Mouse (Mus musculus): ENCODE results near the gene Ifi213.
"Not testable (repeated sequence)": the region's sequence is repeated elsewhere in the genome, so short reads cannot be mapped to it uniquely, and the experiment has no call there.

Ifi213 gene

DNA sequence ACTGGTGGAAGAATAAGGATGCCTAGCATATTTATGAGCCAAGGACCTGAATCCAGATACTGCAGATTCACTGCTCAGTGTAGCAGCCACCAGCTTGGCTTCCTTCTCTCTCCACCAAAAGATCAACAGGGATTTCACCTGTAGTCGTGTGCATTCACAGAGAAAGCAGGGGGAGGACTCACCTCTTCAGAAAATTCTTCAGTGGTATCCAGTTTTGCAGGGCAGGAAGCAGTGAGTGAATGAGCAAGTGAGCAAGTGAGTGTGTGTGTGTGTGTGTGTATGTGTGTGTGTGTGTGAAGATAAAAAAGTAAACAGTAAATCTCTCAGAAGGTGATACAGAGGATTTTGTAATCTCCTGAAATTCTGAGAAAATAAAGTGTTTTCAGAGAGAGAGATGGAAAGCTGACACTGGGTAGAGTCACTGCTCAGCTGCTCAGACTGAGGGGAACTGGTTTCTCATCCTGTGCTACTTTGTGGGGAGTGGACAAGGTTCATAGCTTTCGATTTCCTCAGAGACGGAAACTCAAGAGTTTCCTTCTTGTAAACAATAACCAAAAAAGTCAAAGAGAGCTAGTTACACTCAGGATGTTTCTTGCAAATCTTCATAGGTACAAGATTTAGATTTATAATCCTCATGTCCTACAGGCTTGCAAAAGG, at the start of gene Ifi213:
Gene Ifi213 (minus strand): TSS at position 437 of the 657 bp plus-strand sequence.
- DNase-seq (ENCODE audit: low spot score), result not testable (repeated sequence)

DNA sequence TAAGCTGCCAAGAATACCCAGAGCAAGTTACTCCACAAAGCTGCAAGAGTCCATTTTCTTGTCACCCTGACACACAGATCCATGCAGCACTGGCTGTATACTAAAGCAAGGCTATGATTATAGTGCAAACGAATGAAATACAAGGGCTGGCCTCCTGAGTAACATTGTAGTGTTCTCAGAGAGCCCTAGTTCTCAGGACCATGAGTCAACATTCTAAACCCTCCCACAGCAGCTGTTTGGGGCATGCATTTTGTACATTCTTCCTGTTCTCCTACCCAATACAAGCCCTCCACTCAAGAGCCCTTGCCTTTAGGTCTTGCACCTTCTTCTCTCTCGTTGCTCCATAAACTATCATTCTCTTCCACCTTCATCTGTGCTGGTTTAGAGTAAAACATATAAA, 46.3 kb upstream of the Ifi213 start:
- DNase-seq (ENCODE audit: low spot score), result no peak

DNA sequence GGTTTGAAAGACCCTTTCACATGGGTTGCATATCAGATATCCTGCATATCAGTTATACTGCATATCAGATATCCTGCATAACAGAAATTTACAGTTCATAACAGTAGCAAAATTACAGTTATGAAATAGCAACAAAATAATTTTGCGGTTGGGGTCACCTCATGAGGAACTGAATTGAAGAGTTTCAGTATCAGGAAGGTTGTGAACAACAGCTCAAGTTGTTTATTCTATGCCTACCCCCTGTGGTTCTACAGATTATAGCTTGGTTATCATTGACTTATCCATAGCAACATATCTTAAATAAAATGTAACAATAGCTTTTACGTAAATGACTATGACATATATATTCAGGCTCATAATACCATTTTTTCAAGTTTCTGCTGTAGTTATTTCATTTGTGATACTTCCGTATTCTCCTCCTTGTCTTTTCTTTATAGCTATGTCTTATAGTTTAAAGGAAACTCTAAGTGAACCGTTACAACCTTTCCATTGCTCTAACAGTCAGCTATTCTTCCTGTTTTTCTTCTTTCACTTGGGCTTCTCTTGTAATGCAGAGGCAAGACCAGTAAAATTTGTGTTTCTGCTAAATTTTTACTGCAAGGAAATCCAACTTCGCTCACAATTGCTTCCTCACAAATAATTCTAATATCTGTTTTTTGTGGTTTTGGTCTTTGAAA, 35.0 kb upstream of the Ifi213 start:
- DNase-seq (ENCODE audit: low spot score), result no peak

DNA sequence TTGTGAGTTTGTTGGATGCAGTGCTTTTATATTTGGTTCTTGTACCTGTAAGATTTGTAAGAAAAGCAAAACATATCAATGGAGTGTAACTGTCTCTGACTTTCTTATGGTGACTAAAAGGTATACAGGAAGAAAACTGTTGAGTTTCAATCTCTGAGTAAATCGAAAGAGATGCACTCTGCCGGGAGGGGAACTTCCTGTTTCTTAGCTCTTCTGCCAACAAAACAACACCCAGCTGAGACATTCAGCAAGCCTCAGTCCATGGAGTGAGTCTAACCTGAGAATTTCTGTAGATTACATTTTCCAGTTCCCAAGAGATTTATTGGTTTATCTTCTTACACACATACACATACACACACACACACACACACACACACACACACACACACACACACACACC, 31.5 kb upstream of the Ifi213 start, which contains the start of gene Ifi209:
Gene Ifi209 (plus strand): TSS at position 296 of the 400 bp plus-strand sequence.
- DNase-seq (ENCODE audit: low spot score), result not testable (repeated sequence)

DNA sequence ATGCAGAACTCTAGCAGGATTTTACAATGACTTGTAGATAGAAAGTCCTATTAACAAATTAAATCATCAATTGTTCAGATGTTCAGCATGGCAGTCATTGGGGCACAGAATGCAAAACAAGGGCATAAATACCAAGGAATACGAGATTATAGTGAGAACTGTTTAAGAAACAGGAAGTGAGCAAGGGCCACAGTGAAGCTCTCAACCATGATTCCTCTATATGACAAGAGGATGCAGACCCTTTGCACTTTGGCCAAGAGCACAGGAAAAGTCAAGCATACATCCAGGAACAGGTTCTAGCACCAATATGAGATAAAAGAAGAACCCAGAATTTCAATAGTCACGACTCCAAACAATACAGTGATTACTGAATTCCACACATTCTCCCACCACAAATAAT, 27.6 kb upstream of the Ifi213 start:
- no peak for DNase-seq (ENCODE audit: low spot score)

DNA sequence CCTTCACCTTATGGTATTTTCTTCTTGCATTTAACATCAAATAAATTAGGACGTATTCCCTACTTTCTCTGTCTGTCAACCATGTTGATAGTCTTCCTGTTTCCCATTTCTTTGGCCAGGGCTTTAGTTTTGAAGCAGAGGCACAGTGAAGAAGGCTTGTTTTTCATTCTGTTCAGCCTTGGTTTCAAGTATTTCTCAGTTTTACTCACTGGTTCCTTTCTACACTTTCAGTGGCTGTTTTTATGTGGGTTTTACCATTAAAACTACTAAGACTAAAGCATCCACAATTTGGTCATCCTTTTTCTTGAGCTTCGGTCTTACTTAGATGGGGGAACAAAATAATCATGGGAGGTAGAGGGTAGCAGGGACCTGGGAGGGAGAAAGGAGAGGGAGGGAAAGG, 25.0 kb upstream of the Ifi213 start:
- DNase-seq (ENCODE audit: low spot score), result no peak

DNA sequence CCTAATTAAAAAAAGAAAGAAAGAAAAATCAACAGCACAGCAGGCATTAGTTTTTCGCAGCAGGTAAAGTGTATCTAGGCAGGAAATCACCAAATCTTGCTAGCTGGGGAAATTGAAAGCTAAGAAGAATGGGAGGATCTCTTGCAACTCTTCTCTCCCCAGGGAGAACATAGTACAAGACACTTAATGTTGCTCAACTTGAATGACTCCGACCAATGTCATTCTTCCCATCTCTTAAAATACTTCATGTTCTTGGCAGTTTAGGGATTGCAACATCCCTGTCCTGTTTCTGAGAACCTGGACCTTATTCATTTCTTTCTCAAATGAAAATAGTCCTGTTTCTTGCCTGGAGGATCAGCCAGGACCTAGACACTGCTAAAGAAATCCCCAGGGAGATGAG, 23.1 kb upstream of the Ifi213 start:
- DNase-seq (ENCODE audit: low spot score), result not testable (repeated sequence)

DNA sequence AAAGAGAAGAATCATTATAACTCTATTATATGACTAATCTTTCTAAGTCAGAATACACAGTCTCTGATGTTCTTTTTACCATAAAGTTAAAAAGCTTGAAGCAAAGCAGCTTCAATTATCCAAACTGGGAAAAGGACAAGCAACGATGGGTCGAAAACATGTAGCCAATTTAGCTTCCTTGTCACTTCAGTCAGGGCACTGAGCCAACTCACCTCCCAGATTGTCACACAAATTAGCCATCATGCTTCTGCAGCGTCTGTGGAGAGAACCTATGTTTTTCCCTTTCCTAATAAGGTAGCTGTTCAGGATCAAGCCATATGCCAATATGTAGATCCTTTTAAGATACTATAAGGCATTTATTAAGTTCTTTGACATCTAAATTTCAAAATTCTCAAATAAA, 11.2 kb upstream of the Ifi213 start:
- DNase-seq (ENCODE audit: low spot score), result not testable (repeated sequence)

DNA sequence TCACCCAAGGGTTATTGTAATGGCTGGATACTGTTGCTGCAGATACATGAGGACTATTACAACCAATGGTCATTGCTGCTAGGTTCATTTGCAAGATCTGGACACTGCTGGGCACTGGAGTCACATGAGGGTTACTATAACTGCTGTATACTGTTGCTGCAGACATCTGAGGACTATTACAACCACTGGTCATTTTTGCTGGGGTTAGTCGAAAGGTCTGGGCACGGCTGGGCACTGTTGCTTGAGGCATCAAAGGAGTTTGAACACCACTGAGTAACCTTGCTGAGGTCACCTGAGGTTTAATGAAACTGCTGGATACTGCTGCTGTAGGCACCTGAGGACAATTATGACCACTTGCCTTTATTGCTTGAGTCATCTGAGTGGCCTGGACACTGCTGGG, 9.4 kb downstream of the Ifi213 start:
- not testable (repeated sequence) for DNase-seq (ENCODE audit: low spot score)

DNA sequence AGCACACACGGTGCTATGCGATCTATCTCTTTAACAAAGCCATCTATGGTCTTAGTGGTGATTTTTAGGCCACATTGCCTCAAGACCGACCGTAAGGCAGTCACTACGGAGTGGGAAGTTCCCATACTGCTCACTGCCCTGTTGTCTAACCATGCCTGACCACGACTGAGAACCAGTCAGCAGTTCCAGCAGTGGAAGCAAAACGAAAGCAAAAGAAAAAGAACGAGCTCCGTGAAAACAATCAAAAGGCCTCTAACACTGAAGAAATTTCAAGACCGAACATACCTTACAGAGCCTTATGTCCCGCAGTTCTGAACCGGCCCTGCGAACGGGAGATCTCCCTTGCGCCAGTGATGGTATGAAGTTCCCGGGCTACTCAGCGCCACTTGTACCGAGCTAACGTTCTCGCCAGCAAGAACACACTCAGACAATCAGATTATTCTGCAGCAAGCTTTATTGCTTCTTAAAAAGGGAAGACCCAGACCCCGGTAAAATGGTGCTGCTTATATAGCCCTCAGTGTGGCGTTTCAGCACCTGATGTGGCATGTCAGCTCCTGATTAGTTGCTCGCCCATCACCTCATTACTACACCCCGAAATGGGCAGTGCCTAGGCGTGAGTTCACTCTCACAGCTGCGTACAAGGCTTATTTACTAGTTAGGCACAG, 19.0 kb downstream of the Ifi213 start:
- DNase-seq (ENCODE audit: low spot score), result no peak

DNA sequence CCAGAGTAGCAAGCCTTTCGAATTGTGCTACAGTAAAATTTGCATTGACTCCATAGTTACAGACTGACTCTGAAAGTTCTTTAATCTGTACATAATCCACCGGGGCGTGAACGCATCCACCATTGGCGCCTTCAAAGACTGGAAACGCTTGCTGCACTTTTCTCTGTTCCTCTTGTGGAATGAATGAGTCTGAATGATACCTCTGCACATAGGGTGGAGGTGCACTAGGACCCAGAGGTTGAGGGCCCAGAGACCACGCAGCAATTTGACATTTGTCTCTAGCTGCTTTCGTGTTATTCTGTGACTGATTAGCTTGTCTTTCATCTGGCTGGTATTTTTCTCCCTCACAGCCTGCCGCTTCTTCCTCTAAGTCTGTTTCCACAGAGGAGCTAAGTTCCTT, 20.0 kb downstream of the Ifi213 start:
- no peak for DNase-seq (ENCODE audit: low spot score)

DNA sequence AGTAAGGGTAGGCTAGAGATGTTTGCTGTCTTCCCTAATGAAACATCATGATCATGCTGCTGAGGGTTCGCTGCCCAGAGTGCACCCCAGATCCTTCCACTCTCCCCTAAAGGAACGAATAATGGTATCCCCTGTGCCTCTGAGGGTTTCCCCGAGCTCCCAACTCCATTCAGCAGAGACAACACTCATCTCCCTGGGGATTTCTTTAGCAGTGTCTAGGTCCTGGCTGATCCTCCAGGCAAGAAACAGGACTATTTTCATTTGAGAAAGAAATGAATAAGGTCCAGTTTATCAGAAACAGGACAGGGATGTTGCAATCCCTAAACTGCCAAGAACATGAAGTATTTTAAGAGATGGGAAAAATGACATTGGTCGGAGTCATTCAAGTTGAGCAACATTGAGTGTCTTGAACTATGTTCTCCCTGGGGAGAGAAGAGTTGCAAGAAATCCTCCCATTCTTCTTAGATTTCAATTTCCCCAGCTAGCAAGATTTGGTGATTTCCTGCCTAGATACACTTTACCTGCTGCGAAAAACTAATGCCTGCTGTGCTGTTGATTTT, 48.5 kb downstream of the Ifi213 start:
- DNase-seq (ENCODE audit: low spot score), result not testable (repeated sequence)

DNA sequence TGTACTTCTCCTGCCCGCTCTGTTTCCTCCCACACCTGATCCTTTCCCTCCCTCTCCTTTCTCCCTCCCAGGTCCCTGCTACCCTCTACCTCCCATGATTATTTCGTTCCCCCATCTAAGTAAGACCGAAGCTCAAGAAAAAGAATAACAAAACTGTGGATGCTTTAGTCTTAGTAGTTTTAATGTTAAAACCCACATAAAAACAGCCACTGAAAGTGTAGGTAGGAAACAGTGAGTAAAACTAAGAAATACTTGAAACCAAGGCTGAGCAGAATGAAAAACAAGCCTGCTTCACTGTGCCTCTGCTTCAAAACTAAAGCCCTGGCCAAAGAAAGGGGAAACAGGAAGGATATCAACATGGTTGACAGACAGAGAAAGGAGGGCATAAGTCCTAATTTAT, 50.3 kb downstream of the Ifi213 start:
- DNase-seq (ENCODE audit: low spot score), result not testable (repeated sequence)

DNA sequence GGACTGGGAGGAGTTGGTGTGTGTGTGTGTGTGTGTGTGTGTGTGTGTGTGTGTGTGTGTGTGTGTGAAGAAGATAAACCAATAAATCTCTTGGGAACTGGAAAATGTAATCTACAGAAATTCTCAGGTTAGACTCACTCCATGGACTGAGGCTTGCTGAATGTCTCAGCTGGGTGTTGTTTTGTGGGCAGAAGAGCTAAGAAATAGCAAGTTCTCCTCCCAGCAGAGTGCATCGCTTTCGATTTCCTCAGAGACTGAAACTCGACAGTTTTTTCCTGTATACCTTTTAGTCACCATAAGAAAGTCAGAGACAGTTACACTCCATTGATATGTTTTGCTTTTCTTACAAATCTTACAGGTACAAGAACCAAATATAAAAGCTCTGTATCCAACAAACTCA, 63.3 kb downstream of the Ifi213 start, which contains the start of gene Ifi214:
Gene Ifi214 (minus strand): TSS at position 167 of the 400 bp plus-strand sequence.
- DNase-seq (ENCODE audit: low spot score), result not testable (repeated sequence)

DNA sequence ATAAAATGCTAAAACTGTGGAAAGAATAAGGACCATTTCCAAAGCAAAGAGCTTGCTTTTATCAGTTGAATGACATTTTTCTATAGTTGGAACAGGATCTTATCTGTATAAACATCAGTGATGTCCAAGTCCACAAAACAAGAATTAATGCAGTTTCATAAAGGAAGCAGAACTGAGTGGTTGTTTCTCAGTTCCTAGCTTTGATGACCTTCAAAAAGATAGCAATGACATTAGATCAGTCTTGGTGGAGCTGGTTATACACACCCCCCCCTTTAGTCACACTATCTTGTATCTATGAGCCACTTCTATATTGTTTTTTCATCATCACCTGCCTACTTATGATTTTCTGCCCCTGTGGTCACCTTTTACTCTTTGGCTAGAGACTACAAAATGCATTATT, 77.6 kb downstream of the Ifi213 start:
- DNase-seq (ENCODE audit: low spot score), result no peak

All from spleen, adult 12 weeks (tissue).